Mouse (Mus musculus) liver, adult (tissue): ENCODE results near the gene Efl1.

ENCODE experiments used
- GATA4 ChIP-seq: IDR thresholded peaks from 2 replicates; pipeline ENCODE4 v1.6.1; 2014; ENCODE audit warnings: mild to moderate bottlenecking, low read length; ENCODE audit not compliant: insufficient replicate concordance

The Efl1 gene

GRCm38 (mm10) chr7:82648353-82649080, at the start of gene Efl1, which contains the start of gene Saxo2:
TSS of gene Efl1 (plus strand) at chr7:82648614.
TSS of gene Saxo2 (minus strand) at chr7:82648528.
- no peak; the same call in 1 of the 2 replicates for TF ChIP-seq GATA4

DNA sequence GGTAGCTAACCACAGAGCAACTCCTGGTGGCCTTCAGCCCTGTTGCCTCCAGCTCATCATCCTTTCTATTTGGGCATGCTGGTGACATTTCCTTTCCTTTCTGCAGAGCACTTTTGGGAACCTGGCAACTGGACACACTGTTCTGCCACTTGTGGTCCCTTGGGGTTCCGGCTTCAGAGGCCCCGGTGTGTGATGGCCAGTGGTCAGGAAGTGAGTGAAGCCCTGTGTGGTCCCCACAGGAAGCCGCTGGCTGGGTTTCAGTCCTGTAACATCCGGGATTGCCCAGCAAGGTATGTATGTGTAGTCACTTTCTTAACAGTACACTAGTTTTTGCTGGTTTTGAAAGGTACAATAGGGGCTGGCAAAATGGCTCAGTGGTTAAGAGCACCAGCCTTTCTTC, 46.4 kb upstream of the Efl1 start:
- no peak for TF ChIP-seq GATA4

- TF ChIP-seq GATA4, result no peak
These were observed 43.0 kb upstream of the Efl1 start for GRCm38 (mm10) chr7:82605425-82605824.

DNA sequence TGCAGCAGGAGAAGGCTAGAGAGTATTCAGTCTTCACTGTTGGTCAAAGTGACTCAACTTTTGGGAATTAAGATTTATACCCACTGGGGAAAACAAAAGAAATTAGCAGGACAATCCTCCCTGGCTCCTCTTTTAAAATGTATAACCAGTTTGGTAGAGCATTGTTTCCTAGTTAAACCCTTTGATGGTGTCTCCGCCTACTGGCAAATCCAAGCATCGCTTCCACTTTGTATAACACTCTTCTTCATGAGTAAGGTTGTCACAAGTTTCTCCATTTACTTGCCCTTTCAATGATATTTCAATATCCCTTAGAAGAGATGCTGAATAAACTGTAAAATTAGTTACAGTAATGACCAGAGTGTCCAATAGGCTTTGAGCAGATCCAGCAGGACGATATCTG, 38.8 kb upstream of the Efl1 start:
- no peak for TF ChIP-seq GATA4

DNA sequence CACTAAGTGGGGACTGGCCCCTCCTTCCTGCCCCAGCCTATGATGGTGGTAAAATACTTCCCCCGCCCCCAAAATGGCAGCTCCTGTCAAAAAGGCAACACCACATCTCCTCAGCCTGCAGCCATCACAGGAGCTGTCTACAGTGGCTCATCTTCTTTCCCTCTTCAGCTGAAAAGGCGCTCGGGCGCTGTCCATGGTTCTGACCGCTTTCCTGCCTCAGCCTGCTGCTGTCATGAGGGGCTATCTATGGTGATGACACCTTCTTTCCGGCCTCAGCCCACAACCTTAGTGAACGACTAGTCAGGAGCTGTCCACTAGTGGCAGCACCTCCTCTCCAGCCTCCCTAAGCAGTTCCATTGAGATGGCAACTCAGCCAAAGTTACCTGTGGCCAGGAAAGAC, 23.1 kb upstream of the Efl1 start:
- no peak for TF ChIP-seq GATA4

DNA sequence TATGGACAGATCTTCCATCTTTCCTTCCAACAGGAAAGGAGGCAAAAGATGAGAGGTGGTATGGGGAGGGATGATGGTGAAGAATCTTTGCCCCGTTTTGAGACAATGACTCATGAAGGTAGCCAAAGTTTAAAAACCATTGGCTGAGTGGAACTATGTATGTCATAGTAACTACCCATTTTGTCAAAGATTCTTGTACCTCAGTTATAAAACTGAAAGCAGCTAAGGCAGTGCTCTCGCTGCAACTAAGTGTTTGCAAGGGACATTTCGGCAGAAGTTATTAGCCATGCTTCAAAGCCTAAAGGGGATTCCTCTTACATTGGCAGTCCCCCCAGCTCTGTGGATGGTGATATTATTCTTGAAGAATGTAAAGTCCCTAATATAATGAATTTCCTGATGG, 1.2 kb upstream of the Efl1 start:
- no peak for TF ChIP-seq GATA4

- no peak for TF ChIP-seq GATA4
These were observed 505 bp upstream of the Efl1 start for GRCm38 (mm10) chr7:82647909-82648308.

- TF ChIP-seq GATA4, result no peak
These were observed 649 bp downstream of the Efl1 start for GRCm38 (mm10) chr7:82649081-82649445.

GRCm38 (mm10) chr7:82664604-82665003, 16.2 kb downstream of the Efl1 start:
- TF ChIP-seq GATA4, result no peak

- no peak for TF ChIP-seq GATA4
These were observed 27.6 kb downstream of the Efl1 start for GRCm38 (mm10) chr7:82676001-82676400.

- TF ChIP-seq GATA4, result no peak
These were observed 28.4 kb downstream of the Efl1 start for GRCm38 (mm10) chr7:82676834-82677233.

GRCm38 (mm10) chr7:82679901-82680300, 31.5 kb downstream of the Efl1 start:
- no peak for TF ChIP-seq GATA4

DNA sequence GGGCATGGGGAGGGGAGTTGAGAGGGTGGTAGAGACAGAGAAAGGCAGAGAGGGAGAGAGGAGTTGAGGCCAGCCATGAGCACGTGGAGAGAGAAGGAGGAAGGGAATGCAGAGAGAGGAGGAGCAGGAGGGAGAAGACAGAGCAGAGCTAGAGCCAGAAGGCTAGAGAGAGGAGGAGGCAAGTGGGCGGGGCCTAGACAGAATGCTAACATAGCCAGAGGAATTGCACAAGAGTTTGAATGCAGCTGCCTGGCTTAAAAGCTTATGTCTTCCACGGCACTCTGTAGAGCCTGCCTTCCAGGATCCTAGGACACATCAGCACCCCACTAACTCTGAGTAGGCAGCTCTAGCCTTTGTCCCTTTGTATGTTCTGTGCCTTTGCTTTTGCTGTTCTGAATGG, 40.3 kb downstream of the Efl1 start:
- no peak for TF ChIP-seq GATA4

- TF ChIP-seq GATA4, result no peak
These were observed 42.8 kb downstream of the Efl1 start for GRCm38 (mm10) chr7:82691021-82691738.

- TF ChIP-seq GATA4, result no peak
These were observed 49.3 kb downstream of the Efl1 start for GRCm38 (mm10) chr7:82697668-82698067.

DNA sequence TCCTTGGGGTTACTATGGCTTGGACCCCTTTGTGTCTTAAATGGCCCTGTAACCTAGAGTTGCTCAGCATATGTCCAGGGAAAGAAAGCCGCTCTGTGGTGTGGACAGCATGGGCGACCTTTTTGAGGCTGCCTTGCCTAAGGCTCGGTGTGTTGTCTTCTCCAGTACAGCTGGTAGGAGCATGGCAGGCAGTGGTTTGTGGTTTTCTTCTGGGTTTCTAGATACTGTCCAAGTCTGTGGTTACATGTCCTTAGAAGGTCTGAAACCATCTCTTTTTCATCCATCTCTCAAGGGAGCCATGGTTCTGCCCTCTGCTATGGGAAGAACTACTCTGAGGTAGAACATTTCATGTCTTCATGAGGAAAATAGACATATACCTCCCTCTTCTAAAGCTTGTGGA, 50.6 kb downstream of the Efl1 start:
- TF ChIP-seq GATA4, result no peak

- no peak for TF ChIP-seq GATA4
These were observed 54.2 kb downstream of the Efl1 start for GRCm38 (mm10) chr7:82702384-82703343.
